Mouse (Mus musculus): ENCODE results near the gene Asb16. TPM values are rescaled to one million over a fixed set of nuclear protein-coding genes. Genes with fewer than 3 reads are reported as not detected.
"Not testable (repeated sequence)": the region's sequence is repeated elsewhere in the genome, so short reads cannot be mapped to it uniquely, and the experiment has no call there.

Gene Asb16
- polyA plus RNA-seq, 1 experiment from 2014 or later = 0.09 TPM

DNA sequence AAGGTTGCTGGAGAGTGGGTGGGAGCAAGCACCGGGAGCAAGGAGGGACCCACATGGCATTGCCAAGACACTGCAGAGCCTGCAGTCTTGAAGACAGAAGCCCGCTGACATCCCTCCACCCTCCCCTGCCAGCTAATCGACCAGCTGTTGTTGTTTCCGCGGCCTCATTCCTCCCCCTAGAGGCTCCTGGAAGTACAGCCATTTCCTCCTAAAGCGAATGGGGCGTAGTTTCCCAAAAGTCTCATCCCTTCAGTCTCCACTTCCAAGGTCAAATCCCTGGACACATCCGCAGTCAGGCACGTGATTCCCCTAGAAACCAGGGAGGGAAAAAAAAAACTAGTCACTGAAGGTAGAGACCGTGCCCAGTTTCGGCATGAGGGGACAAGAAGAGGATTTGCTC, 1.1 kb upstream of the Asb16 start:
- ATAC-seq (ENCODE audit: low FRiP score, low TSS enrichment) = peak; percentile 33; the same call in 1 of the 2 replicates
- H3K36me3 ChIP-seq (ENCODE audit: control insufficient read depth, insufficient read depth, low read length) = peaks cover 11% of the 10 kb centered on the region; the same call in 1 of the 2 replicates
- no peak overlapping the region for H3K9ac ChIP-seq (ENCODE audit: low read depth, low read length)
- no peaks in the 10 kb centered on the region for H3K4me1 ChIP-seq (ENCODE audit: control insufficient read depth, insufficient read depth, low read length)
- H3K27ac ChIP-seq (ENCODE audit: low read depth, low read length) = no peak overlapping the region
- H3K4me2 ChIP-seq (replicated peaks; ENCODE audit: low read depth, low read length) = no peak overlapping the region
- H3K9me3 ChIP-seq (ENCODE audit: control insufficient read depth, low read length) = no peaks in the 10 kb centered on the region
- no peak overlapping the region for H3K4me3 ChIP-seq (ENCODE audit: low read length)
- WGBS = 8% methylated on average over 11 of the region's 11 CpGs
- H3K27me3 ChIP-seq (ENCODE audit: control insufficient read depth, insufficient read depth, low read length) = no peaks in the 10 kb centered on the region

DNA sequence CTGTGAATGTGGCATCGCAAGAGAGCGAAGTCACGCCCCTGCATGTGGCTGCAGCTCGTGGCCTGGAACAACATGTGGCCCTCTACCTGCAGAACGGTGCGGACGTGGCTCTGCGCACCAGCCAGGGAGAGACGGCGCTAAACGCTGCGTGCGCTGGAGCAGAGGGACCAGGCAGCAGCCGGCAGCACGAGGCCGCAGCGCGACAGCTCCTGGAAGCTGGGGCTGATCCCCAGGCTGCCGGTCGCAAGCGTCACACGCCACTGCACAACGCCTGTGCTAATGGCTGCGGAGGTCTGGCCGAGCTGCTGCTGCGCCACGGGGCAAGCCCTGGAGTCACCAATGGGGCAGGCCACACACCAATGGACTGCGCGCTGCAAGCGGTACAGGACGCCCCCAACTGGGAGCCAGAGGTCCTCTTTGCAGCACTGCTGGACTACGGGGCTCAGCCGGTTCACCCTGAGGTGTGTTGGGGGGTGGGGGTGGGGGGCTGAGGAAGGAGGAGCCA, 7.9 kb downstream of the Asb16 start:
- H3K36me3 ChIP-seq (ENCODE audit: control insufficient read depth, insufficient read depth, low read length) = no peaks in the 10 kb centered on the region
- no peak overlapping the region for H3K27ac ChIP-seq (ENCODE audit: low read depth, low read length)
- peak overlapping the region; percentile 73 for H3K4me2 ChIP-seq (replicated peaks; ENCODE audit: low read depth, low read length)

DNA sequence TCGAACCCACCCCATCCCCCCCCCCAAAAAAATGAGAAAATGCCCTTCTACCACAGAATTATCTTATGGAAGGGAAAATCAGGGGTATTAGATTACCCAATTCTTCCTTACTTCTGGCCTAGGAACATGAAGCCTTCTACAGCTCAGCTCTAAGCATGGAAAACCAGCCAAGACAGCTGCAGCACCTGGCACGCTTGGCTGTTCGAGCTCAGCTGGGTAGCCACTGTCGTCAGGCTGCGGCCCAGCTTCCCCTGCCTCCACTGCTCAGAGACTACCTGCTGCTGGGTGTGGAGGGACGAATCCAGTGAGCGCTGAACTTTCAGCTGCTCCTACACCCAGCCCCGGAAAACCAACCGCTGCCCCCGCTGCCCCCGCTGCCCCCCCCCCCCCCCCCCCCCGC, 9.2 kb downstream of the Asb16 start:
- Histone ChIP-seq H3K27ac (ENCODE audit: low read depth, low read length) (no peak overlapping the region), H3K9ac (ENCODE audit: low read depth, low read length) (no peak overlapping the region), H3K4me1 (ENCODE audit: control insufficient read depth, insufficient read depth, low read length) (peaks cover 3% of the 10 kb centered on the region; the same call in 1 of the 2 replicates), H3K27me3 (ENCODE audit: control insufficient read depth, insufficient read depth, low read length) (no peaks in the 10 kb centered on the region), H3K4me2 (replicated peaks; ENCODE audit: low read depth, low read length) (no peak overlapping the region), H3K4me3 (ENCODE audit: low read length) (no peak overlapping the region), H3K36me3 (ENCODE audit: control insufficient read depth, insufficient read depth, low read length) (no peaks in the 10 kb centered on the region), H3K9me3 (ENCODE audit: control insufficient read depth, low read length) (no peaks in the 10 kb centered on the region)
- WGBS = 64% methylated on average over 8 of the region's 12 CpGs
- ATAC-seq (ENCODE audit: low FRiP score, low TSS enrichment) = no peak

More for the DNA sequence above, 7.9 kb downstream of the Asb16 start:
- Histone ChIP-seq H3K4me1 (ENCODE audit: control insufficient read depth, insufficient read depth, low read length) (peaks cover 3% of the 10 kb centered on the region; the same call in 1 of the 2 replicates), H3K9me3 (ENCODE audit: control insufficient read depth, low read length) (no peaks in the 10 kb centered on the region), H3K27me3 (ENCODE audit: control insufficient read depth, insufficient read depth, low read length) (no peaks in the 10 kb centered on the region), H3K9ac (ENCODE audit: low read depth, low read length) (peak overlapping the region; percentile 50), H3K4me3 (ENCODE audit: low read length) (peak overlapping the region; percentile 36)
- ATAC-seq (ENCODE audit: low FRiP score, low TSS enrichment) = peak; percentile 90
- WGBS = under 1% methylated on average over 33 of the region's 33 CpGs

DNA sequence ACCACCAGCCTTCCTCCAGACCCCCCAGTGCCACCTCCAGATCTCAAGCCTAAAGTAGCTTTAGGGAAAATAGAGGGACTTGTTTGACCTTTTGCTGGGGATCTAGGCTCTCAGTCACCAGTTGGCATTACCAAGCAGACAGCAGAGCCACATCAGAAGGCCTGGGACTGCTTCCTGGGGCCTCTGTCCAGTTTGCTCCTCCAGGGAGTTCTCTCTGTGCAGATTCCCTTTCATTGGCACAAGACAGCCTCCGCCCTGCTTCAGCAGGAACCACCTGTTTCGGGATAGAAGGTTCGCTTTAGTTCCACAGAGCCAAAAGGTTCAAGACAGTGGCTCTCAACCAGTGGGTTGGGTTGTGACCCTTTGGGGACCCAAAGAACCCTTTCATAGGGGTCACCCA, 11.1 kb downstream of the Asb16 start:
- Histone ChIP-seq H3K9ac (ENCODE audit: low read depth, low read length) (no peak overlapping the region), H3K27ac (ENCODE audit: low read depth, low read length) (no peak overlapping the region), H3K27me3 (ENCODE audit: control insufficient read depth, insufficient read depth, low read length) (no peaks in the 10 kb centered on the region), H3K36me3 (ENCODE audit: control insufficient read depth, insufficient read depth, low read length) (no peaks in the 10 kb centered on the region), H3K4me3 (ENCODE audit: low read length) (no peak overlapping the region), H3K9me3 (ENCODE audit: control insufficient read depth, low read length) (no peaks in the 10 kb centered on the region), H3K4me1 (ENCODE audit: control insufficient read depth, insufficient read depth, low read length) (peaks cover 3% of the 10 kb centered on the region; the same call in 1 of the 2 replicates), H3K4me2 (replicated peaks; ENCODE audit: low read depth, low read length) (no peak overlapping the region)
- ATAC-seq (ENCODE audit: low FRiP score, low TSS enrichment) = no peak
- 82% methylated on average over 3 of the region's 3 CpGs for WGBS

DNA sequence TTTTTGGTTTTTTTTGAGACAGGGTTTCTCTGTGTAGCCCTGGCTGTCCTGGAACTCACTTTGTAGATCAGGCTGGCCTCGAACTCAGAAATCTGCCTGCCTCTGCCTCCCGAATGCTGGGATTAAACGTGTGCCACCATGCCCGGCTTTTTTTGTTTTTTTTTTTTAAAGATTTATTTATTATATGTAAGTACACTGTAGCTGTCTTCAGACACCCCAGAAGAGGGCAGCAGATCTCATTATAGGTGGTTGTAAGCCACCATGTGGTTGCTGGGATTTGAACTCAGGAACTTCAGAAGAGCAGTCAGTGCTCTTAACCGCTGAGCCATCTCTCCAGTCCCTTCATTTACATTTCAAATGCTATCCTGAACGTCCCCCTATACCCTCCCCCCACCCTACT, 11.7 kb downstream of the Asb16 start:
- ATAC-seq (ENCODE audit: low FRiP score, low TSS enrichment); H3K9ac ChIP-seq (ENCODE audit: low read depth, low read length); H3K9me3 ChIP-seq (ENCODE audit: control insufficient read depth, low read length); H3K4me1 ChIP-seq (ENCODE audit: control insufficient read depth, insufficient read depth, low read length); H3K4me3 ChIP-seq (ENCODE audit: low read length); H3K27ac ChIP-seq (ENCODE audit: low read depth, low read length); H3K4me2 ChIP-seq (replicated peaks; ENCODE audit: low read depth, low read length); H3K36me3 ChIP-seq (ENCODE audit: control insufficient read depth, insufficient read depth, low read length); H3K27me3 ChIP-seq (ENCODE audit: control insufficient read depth, insufficient read depth, low read length): not testable (repeated sequence)
- 78% methylated on average over 6 of the region's 6 CpGs for WGBS

DNA sequence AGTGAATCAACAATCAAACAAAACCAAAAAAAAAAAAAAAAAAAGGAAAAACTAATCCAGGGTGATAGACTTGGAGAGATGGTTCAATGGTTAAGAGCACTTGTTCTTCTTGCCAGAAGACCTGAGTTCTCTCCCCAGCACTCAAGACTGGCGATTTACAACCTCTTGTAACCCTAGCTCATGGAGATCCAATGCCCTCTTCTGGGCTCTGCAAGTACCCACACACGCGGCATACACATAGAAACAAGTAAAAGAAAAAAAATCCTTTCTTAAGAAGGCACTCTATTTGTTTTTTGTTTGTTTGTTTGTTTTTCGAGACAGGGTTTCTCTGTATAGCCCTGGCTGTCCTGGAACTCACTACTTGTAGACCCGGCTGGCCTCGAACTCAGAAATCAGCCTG, 15.4 kb downstream of the Asb16 start:
- Histone ChIP-seq H3K4me3 (ENCODE audit: low read length) (peak overlapping the region; percentile 79; the same call in 1 of the 2 replicates), H3K27me3 (ENCODE audit: control insufficient read depth, insufficient read depth, low read length) (no peaks in the 10 kb centered on the region), H3K9me3 (ENCODE audit: control insufficient read depth, low read length) (no peaks in the 10 kb centered on the region), H3K4me2 (replicated peaks; ENCODE audit: low read depth, low read length) (peak overlapping the region; percentile 39), H3K4me1 (ENCODE audit: control insufficient read depth, insufficient read depth, low read length) (peaks cover 6% of the 10 kb centered on the region; the same call in 1 of the 2 replicates), H3K27ac (ENCODE audit: low read depth, low read length) (peak overlapping the region; percentile 76; the same call in 1 of the 2 replicates), H3K36me3 (ENCODE audit: control insufficient read depth, insufficient read depth, low read length) (peaks cover 18% of the 10 kb centered on the region), H3K9ac (ENCODE audit: low read depth, low read length) (no peak overlapping the region)
- WGBS = 87% methylated on average over 6 of the region's 6 CpGs
- ATAC-seq (ENCODE audit: low FRiP score, low TSS enrichment) = no peak

DNA sequence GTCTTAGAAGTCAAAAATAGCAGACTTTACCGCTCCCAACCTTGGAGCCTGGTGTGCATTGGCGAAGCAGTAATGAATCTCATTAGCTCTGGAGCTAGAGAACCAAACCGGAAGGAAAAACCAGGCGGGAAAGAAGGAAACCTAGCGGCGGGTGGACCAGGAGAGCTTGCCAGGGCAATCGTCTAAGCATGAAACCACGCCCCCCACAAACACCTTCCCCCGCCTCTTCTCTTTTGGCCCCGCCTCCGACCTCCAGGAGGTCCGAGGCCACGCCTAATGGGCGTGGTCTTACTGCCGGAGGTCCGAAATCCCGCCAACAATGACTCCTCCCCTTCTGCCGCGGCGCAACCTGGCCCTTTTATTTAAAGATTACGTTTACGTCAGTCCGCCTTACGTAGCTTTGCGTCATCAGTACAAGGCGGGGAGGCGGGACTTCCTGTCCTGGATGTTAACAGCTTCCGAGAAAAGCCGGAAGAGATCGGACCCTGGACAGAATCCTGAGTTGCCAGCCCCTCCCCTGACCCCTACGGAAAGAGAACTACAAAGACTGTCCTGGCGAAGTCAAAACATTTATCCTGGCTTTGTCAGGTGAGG, 16.1 kb downstream of the Asb16 start, which contains the start of gene Tmub2:
Gene Tmub2, plus strand, starts transcription at position 431 of the 594 bp plus-strand sequence.
- peak within 1 kb of the TSS; percentile 72 for H3K9ac ChIP-seq (ENCODE audit: low read depth, low read length)
- WGBS = under 1% methylated on average over 32 of the region's 32 CpGs
- H3K27ac ChIP-seq (ENCODE audit: low read depth, low read length) = peak within 1 kb of the TSS; percentile 79; the same call in 1 of the 2 replicates
- H3K4me3 ChIP-seq (ENCODE audit: low read length) = peak within 1 kb of the TSS; percentile 79
- peaks cover 6% of the 10 kb centered on the region; the same call in 1 of the 2 replicates for H3K4me1 ChIP-seq (ENCODE audit: control insufficient read depth, insufficient read depth, low read length)
- H3K4me2 ChIP-seq (replicated peaks; ENCODE audit: low read depth, low read length) = peak within 1 kb of the TSS; percentile 57
- peaks cover 25% of the 10 kb centered on the region for H3K36me3 ChIP-seq (ENCODE audit: control insufficient read depth, insufficient read depth, low read length)
- H3K27me3 ChIP-seq (ENCODE audit: control insufficient read depth, insufficient read depth, low read length) = no peaks in the 10 kb centered on the region
- H3K9me3 ChIP-seq (ENCODE audit: control insufficient read depth, low read length) = no peaks in the 10 kb centered on the region
- peak; percentile 87 for ATAC-seq (ENCODE audit: low FRiP score, low TSS enrichment)

DNA sequence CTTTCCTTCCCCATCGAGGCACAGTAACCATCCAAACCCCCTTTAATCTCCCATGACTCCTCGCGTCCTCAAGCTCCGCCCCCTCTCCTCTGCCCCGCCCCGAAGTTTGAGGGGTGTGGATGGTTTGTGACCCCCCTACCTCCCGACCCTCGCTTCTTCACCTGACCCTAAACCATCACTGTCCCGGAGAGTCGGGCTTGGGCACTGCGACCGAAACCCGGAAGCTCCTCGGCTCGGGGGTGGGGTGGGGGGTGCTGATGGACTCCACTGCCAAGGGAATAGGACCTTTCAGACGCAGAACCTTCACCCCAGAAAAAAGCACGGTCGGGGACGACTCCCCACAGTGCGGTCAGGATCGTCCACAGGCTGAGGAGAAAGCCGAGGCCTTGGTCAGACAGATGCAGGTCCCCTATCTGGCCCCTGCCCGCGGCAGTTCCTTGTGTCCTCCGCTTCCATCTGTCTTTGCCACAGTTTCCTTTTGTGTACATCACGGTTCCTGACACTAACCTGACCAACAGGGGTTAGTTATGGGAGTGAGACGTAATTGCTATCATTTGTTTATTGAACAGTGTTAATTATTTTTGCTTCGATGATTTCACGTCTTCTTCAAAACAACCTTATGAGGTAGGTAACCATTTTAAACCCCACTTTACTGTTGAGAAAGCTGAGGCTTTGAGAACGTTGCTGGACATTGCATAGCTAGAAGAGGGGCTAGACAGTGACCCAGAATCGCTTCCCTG, 16.7 kb downstream of the Asb16 start:
- no peaks in the 10 kb centered on the region for H3K9me3 ChIP-seq (ENCODE audit: control insufficient read depth, low read length)
- peak overlapping the region; percentile 72 for H3K9ac ChIP-seq (ENCODE audit: low read depth, low read length)
- peak overlapping the region; percentile 79; the same call in 1 of the 2 replicates for H3K27ac ChIP-seq (ENCODE audit: low read depth, low read length)
- no peaks in the 10 kb centered on the region for H3K27me3 ChIP-seq (ENCODE audit: control insufficient read depth, insufficient read depth, low read length)
- peak overlapping the region; percentile 57 for H3K4me2 ChIP-seq (replicated peaks; ENCODE audit: low read depth, low read length)
- peaks cover 6% of the 10 kb centered on the region; the same call in 1 of the 2 replicates for H3K4me1 ChIP-seq (ENCODE audit: control insufficient read depth, insufficient read depth, low read length)
- 4% methylated on average over 31 of the region's 31 CpGs for WGBS
- ATAC-seq (ENCODE audit: low FRiP score, low TSS enrichment) = peak; percentile 67
- H3K36me3 ChIP-seq (ENCODE audit: control insufficient read depth, insufficient read depth, low read length) = peaks cover 28% of the 10 kb centered on the region
- H3K4me3 ChIP-seq (ENCODE audit: low read length) = peak overlapping the region; percentile 79

DNA sequence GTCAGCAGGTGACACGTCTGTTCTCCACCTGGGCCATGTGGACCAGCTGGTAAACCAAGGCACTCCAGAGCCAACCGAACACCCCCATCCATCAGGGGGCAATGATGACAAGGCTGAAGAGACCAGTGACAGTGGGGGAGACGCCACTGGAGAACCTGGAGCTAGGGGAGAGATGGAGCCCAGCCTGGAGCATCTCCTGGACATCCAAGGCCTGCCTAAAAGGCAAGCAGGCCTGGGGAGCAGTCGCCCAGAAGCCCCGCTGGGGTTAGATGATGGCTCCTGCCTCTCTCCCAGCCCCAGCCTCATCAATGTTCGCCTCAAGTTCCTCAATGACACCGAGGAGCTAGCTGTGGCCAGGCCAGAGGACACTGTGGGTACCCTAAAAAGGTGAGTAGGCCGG, 18.9 kb downstream of the Asb16 start:
- no peaks in the 10 kb centered on the region for H3K27me3 ChIP-seq (ENCODE audit: control insufficient read depth, insufficient read depth, low read length)
- H3K4me1 ChIP-seq (ENCODE audit: control insufficient read depth, insufficient read depth, low read length) = peaks cover 6% of the 10 kb centered on the region; the same call in 1 of the 2 replicates
- ATAC-seq (ENCODE audit: low FRiP score, low TSS enrichment) = no peak
- WGBS = 87% methylated on average over 8 of the region's 8 CpGs
- H3K4me3 ChIP-seq (ENCODE audit: low read length) = no peak overlapping the region
- H3K9ac ChIP-seq (ENCODE audit: low read depth, low read length) = no peak overlapping the region
- no peaks in the 10 kb centered on the region for H3K9me3 ChIP-seq (ENCODE audit: control insufficient read depth, low read length)
- H3K36me3 ChIP-seq (ENCODE audit: control insufficient read depth, insufficient read depth, low read length) = peaks cover 48% of the 10 kb centered on the region
- H3K27ac ChIP-seq (ENCODE audit: low read depth, low read length) = no peak overlapping the region
- no peak overlapping the region for H3K4me2 ChIP-seq (replicated peaks; ENCODE audit: low read depth, low read length)
